Mouse (Mus musculus): Measurements from ENCODE around the gene Gbf1.

DNA sequence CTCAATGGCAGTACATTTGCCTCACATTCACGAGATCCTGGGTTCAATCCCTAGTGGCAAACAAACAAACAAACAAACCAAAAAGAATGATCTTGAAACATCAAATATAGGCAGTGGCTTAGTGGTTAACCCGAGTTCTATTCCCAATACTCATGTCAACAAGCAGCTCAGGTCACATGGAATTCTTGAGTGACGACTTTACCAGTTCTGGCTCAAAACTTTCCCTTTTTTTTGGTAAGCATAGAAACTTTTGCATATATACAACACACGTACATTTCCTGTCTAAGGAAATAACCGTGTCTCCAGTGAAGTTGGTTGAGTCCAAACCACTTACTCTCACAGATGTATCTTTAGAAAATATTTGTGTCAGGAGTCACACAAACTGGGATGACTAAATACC, 20.2 kb downstream of the Gbf1 start:
- no peak for TF ChIP-seq CTCF (IDR thresholded peaks at IDR 0.05; ENCODE audit: extremely low read depth, insufficient read length, insufficient replicate concordance, low read depth, low read length)
- no peak for TF ChIP-seq POLR2A (IDR thresholded peaks at IDR 0.05; ENCODE audit: low read depth, low read length)
